26 mouse cellular contexts compared by ENCODE assay signal in the genomic region with DNA sequence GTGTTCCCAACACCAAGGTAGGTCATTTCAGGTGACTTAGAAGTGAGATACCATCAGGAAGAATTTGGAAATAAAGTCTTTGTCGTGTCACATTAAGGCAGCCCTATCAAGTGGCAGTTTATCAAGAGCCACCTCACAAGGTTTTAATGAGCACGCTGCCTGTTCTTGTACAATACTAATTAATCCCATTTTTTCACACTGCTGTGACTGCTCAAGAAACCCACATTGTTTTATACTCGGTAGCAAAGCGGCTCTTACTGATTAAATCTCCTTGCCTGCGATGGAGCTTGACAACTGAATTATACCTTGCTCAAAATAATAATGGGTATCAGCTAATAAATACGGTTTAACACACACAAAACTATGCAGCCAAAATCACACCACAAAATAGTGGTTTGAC.
DNase-seq lines count a peak whose midpoint lies in the region; ATAC-seq and TF ChIP-seq lines count a peak whose summit lies in the region.
"Had no signal": no experiment of that assay in that cellular context is flagged by ENCODE, and none has a peak within 500 bp of the region (broad histone marks: within the 10 kb centered on the region; RNA-seq: fewer than 3 reads in every experiment).

No protein-coding gene starts in this region.

- H3K4me3 ChIP-seq in hindbrain, embryonic 13.5 days, result no peak overlapping the region
- H3K4me3 ChIP-seq in hindbrain, embryonic 16.5 days (ENCODE audit: low read length), result no peak overlapping the region
- no peak overlapping the region for H3K4me3 ChIP-seq in midbrain, embryonic 16.5 days (ENCODE audit: low read depth, low read length)
- no peak overlapping the region for H3K4me3 ChIP-seq in midbrain, embryonic 10.5 days
- no peak overlapping the region for H3K4me3 ChIP-seq in forebrain, postnatal 0 days (ENCODE audit: low read depth, low read length)
- H3K4me3 ChIP-seq: embryonic facial prominence, embryonic 15.5 days; heart, adult 2 months; heart, embryonic 13.5 days; kidney, embryonic 15.5 days; liver, embryonic 13.5 days; neural tube, embryonic 12.5 days had no signal

- no peak for ATAC-seq in hindbrain, embryonic 13.5 days (ENCODE audit: low FRiP score)
- no peak for ATAC-seq in hindbrain, embryonic 16.5 days
- no peak for ATAC-seq in midbrain, embryonic 16.5 days
- peak; percentile 66; the same call in 1 of the 2 replicates for ATAC-seq in forebrain, postnatal 0 days
- ATAC-seq: CD4-positive, CD25-positive, alpha-beta regulatory T cell, adult 4 months had no signal

- TF ChIP-seq CTCF in forebrain, postnatal 0 days (IDR thresholded peaks at IDR 0.05; ENCODE audit: low read depth), result no peak

- no peak overlapping the region for H3K9ac ChIP-seq in hindbrain, embryonic 13.5 days
- H3K9ac ChIP-seq in hindbrain, embryonic 16.5 days (ENCODE audit: low read depth, low read length), result no peak overlapping the region
- H3K9ac ChIP-seq in midbrain, embryonic 16.5 days (ENCODE audit: low read depth, low read length), result no peak overlapping the region
- H3K9ac ChIP-seq in forebrain, postnatal 0 days, result no peak overlapping the region
- H3K9ac ChIP-seq: embryonic facial prominence, embryonic 15.5 days; heart, embryonic 13.5 days; kidney, embryonic 15.5 days; liver, embryonic 13.5 days; neural tube, embryonic 12.5 days had no signal

- no peaks in the 10 kb centered on the region for H3K9me3 ChIP-seq in hindbrain, embryonic 13.5 days
- H3K9me3 ChIP-seq in hindbrain, embryonic 16.5 days (ENCODE audit: control insufficient read depth, low read length), result no peaks in the 10 kb centered on the region; the same call in 1 of the 2 replicates
- H3K9me3 ChIP-seq in midbrain, embryonic 16.5 days (replicated peaks; ENCODE audit: control insufficient read depth, low read length, poor library complexity, severe bottlenecking), result no peaks in the 10 kb centered on the region
- no peaks in the 10 kb centered on the region for H3K9me3 ChIP-seq in midbrain, embryonic 10.5 days (replicated peaks)
- H3K9me3 ChIP-seq in forebrain, postnatal 0 days (ENCODE audit: low read length), result no peaks in the 10 kb centered on the region
- H3K9me3 ChIP-seq: embryonic facial prominence, embryonic 15.5 days; kidney, embryonic 15.5 days had no signal

- 48% methylated on average over 6 of the region's 6 CpGs for WGBS in hindbrain, embryonic 13.5 days
- WGBS in hindbrain, embryonic 16.5 days, result 51% methylated on average over 6 of the region's 6 CpGs
- 48% methylated on average over 6 of the region's 6 CpGs for WGBS in midbrain, embryonic 16.5 days
- WGBS in midbrain, embryonic 10.5 days, result 82% methylated on average over 6 of the region's 6 CpGs
- whole genome bisulfite sequencing in forebrain, postnatal 0 days, result 19% methylated on average over 6 of the region's 6 CpGs

- H3K36me3 ChIP-seq in hindbrain, embryonic 13.5 days, result no peaks in the 10 kb centered on the region
- H3K36me3 ChIP-seq in hindbrain, embryonic 16.5 days (ENCODE audit: control insufficient read depth, insufficient read depth, low read length), result no peaks in the 10 kb centered on the region
- no peaks in the 10 kb centered on the region for H3K36me3 ChIP-seq in midbrain, embryonic 16.5 days (ENCODE audit: control insufficient read depth, insufficient read depth, low read length)
- no peaks in the 10 kb centered on the region for H3K36me3 ChIP-seq in midbrain, embryonic 10.5 days
- no peaks in the 10 kb centered on the region for H3K36me3 ChIP-seq in forebrain, postnatal 0 days (ENCODE audit: insufficient read depth)
- H3K36me3 ChIP-seq: embryonic facial prominence, embryonic 15.5 days; heart, embryonic 13.5 days; kidney, embryonic 15.5 days; liver, embryonic 13.5 days; neural tube, embryonic 12.5 days had no signal

- H3K27ac ChIP-seq in hindbrain, embryonic 13.5 days, result peak overlapping the region; percentile 55
- no peak overlapping the region for H3K27ac ChIP-seq in hindbrain, embryonic 16.5 days (ENCODE audit: low read depth, low read length)
- 0 out of 2 replicates have a peak overlapping the region, but pooled peaks have one; percentile 29 for H3K27ac ChIP-seq in midbrain, embryonic 16.5 days (ENCODE audit: low read length)
- H3K27ac ChIP-seq in midbrain, embryonic 10.5 days (replicated peaks), result no peak overlapping the region
- no peak overlapping the region for H3K27ac ChIP-seq in forebrain, postnatal 0 days (ENCODE audit: low read depth, low read length)
- H3K27ac ChIP-seq: embryonic facial prominence, embryonic 15.5 days; heart, adult 2 months; heart, embryonic 13.5 days; kidney, embryonic 15.5 days; liver, embryonic 13.5 days; neural tube, embryonic 12.5 days; stomach, postnatal 0 days had no signal

- peaks cover 9% of the 10 kb centered on the region for H3K4me1 ChIP-seq in hindbrain, embryonic 13.5 days (replicated peaks)
- H3K4me1 ChIP-seq in hindbrain, embryonic 16.5 days (ENCODE audit: control insufficient read depth, insufficient read depth, low read depth, low read length), result no peaks in the 10 kb centered on the region
- H3K4me1 ChIP-seq in midbrain, embryonic 16.5 days (ENCODE audit: control insufficient read depth, insufficient read depth, low read length), result no peaks in the 10 kb centered on the region
- 0 out of 2 replicates have a peak, but pooled peaks cover 3% of the 10 kb centered on the region for H3K4me1 ChIP-seq in midbrain, embryonic 10.5 days
- 0 out of 2 replicates have a peak, but pooled peaks cover 4% of the 10 kb centered on the region for H3K4me1 ChIP-seq in forebrain, postnatal 0 days (ENCODE audit: insufficient read depth)
- H3K4me1 ChIP-seq: embryonic facial prominence, embryonic 15.5 days; heart, embryonic 13.5 days; kidney, embryonic 15.5 days; liver, embryonic 13.5 days; neural tube, embryonic 12.5 days had no signal

- DNase-seq in midbrain, embryonic 10.5 days (ENCODE audit: low spot score), result no peak
- DNase-seq in forebrain, postnatal 0 days, result peak; percentile 18
- no peak for DNase-seq in lung, postnatal 4 days
- no peak for DNase-seq in thymus, postnatal 25 days
- DNase-seq: adrenal gland, postnatal 25 days; cerebellum, adult 11 months; cerebellum, adult 9-11 months; gastrocnemius, postnatal 36 days; heart, adult 2 months; heart, postnatal 14 days; kidney, adult 11 months; kidney, postnatal 36 days; layer of hippocampus, postnatal 36 days; liver, embryonic 13.5 days; lung, adult 2 months; lung, postnatal 36 days; thymus, adult 2 months had no signal

- H3K4me2 ChIP-seq in hindbrain, embryonic 13.5 days, result no peak overlapping the region
- no peak overlapping the region for H3K4me2 ChIP-seq in hindbrain, embryonic 16.5 days (ENCODE audit: low read length)
- no peak overlapping the region for H3K4me2 ChIP-seq in midbrain, embryonic 16.5 days (ENCODE audit: low read length)
- H3K4me2 ChIP-seq in forebrain, postnatal 0 days (ENCODE audit: low read depth), result no peak overlapping the region
- H3K4me2 ChIP-seq: embryonic facial prominence, embryonic 15.5 days; heart, embryonic 13.5 days; kidney, embryonic 15.5 days; liver, embryonic 13.5 days; neural tube, embryonic 12.5 days had no signal

- H3K27me3 ChIP-seq in hindbrain, embryonic 13.5 days, result no peaks in the 10 kb centered on the region
- no peaks in the 10 kb centered on the region for H3K27me3 ChIP-seq in hindbrain, embryonic 16.5 days (replicated peaks; ENCODE audit: control insufficient read depth, insufficient read depth, low read length)
- H3K27me3 ChIP-seq in midbrain, embryonic 16.5 days (ENCODE audit: control insufficient read depth, insufficient read depth, low read depth, low read length), result no peaks in the 10 kb centered on the region
- H3K27me3 ChIP-seq in midbrain, embryonic 10.5 days (ENCODE audit: low read depth, poor library complexity, severe bottlenecking), result no peaks in the 10 kb centered on the region
- H3K27me3 ChIP-seq in forebrain, postnatal 0 days (ENCODE audit: insufficient read depth, low read length), result peaks cover 4% of the 10 kb centered on the region; the same call in 1 of the 2 replicates
- H3K27me3 ChIP-seq: embryonic facial prominence, embryonic 15.5 days; heart, embryonic 13.5 days; kidney, embryonic 15.5 days; liver, embryonic 13.5 days; neural tube, embryonic 12.5 days had no signal

Comparison
In these comparisons a context has a peak if more than half of its experiments do, and no peak if none do; other contexts are left out.
1. H3K27ac ChIP-seq: peak in hindbrain, embryonic 13.5 days (single experiment) and midbrain, embryonic 16.5 days (single experiment); none in hindbrain, embryonic 16.5 days (single experiment), midbrain, embryonic 10.5 days (single experiment) and forebrain, postnatal 0 days (single experiment).